Mouse (Mus musculus) heart, postnatal 10 days (tissue): ENCODE measurements around the gene Dpp8. TPM values are rescaled to one million over a fixed set of nuclear protein-coding genes. Genes with fewer than 3 reads are reported as not detected.

Source experiments
- DNase-seq, 2 experiments: peaks; one replicate each; pipeline ENCODE4 v3.0.0; 2021
- intact Hi-C: fragments of 180-260 bp; cut with DNase I; formaldehyde crosslinking; loops from one replicate; pipeline ENCODE4 v1.15.1; 2025
- total RNA-seq, 2 experiments: library from RNA; stranded (reverse); gene quantifications; 2 replicates each; pipeline ENCODE4 v1.2.3; 2021

Dpp8 gene
- total RNA-seq, 2 experiments from 2014 or later, result 66.6 to 72.7 TPM

GRCm38 (mm10) chr9:65123552-65124168, 91.4 kb downstream of the Dpp8 start:
- intact Hi-C loops, result loop anchor here (5.0 kb wide), 2 partner anchors 41 to 111 kb away; no protein-coding TSS in a partner anchor
- peak; percentile 58 to 71 for DNase-seq

- no peak for DNase-seq
- intact Hi-C loops, result no loop called here
Measured at GRCm38 (mm10) chr9:65128123-65128815, 96.1 kb downstream of the Dpp8 start.

- DNase-seq, result no peak
- intact Hi-C loops, result loop anchor here (2.0 kb wide), 1 partner anchor 35 kb away; no protein-coding TSS in a partner anchor
Measured at GRCm38 (mm10) chr9:65131717-65132116, 99.5 kb downstream of the Dpp8 start.

Other genes starting within 250 kb of the Dpp8 start
- gene Dennd4a, start 221.1 kb upstream of the Dpp8 start, total RNA-seq, result 10 to 100 TPM; 11.8 to 12.0 TPM
- gene Slc24a1, start 80.8 kb upstream of the Dpp8 start, total RNA-seq, result under 1 TPM; 0.07 to 0.22 TPM
- gene Ints14, start 71.5 kb upstream of the Dpp8 start, total RNA-seq, result 10 to 100 TPM; 25.7 to 27.0 TPM
- 10 to 100 TPM; 19.3 to 22.2 TPM for gene Hacd3, start 10.7 kb upstream of the Dpp8 start, total RNA-seq
- 10 to 100 TPM; 14.4 to 15.6 TPM for gene Igdcc4, start 69.1 kb downstream of the Dpp8 start, total RNA-seq
- gene Igdcc3, start 108.8 kb downstream of the Dpp8 start, total RNA-seq, result under 1 TPM; 0.22 to 0.40 TPM
- 1 to 10 TPM; 5.1 to 5.9 TPM for gene Parp16, start 162.9 kb downstream of the Dpp8 start, total RNA-seq
- 1 to 10 TPM; 5.4 to 6.6 TPM for gene Cilp, start 232.8 kb downstream of the Dpp8 start, total RNA-seq